Mouse (Mus musculus) cerebral cortex, adult 2 months (tissue): ENCODE results near the gene Nipal3.

Experiments used
- WGBS: fragments of 180-500 bp; shearing (Covaris S2); methylation state at CpG from one replicate; pipeline ENCODE4 v1.1.7; 2018; 5-methylcytosine and 5-hydroxymethylcytosine counted together

The Nipal3 gene

DNA sequence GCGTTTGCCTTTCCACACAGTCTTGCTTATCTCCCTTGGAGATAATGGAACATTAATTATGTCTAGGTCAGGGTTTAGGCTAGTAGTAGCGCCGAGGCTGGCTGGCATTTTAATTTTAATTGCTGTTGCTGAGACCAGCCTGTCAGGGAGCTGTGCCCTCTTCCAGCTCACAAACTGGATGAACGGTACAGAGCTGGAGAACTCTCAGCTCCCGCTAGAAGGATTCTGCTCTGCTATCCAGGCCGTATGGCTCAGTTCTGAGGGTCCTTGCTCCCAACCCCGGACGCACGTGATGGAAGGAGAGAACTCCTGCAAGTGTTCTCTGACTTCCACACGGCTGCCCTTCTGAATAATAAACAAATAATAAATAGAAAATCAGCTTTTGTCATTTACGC, 60.4 kb downstream of the Nipal3 start:
- WGBS = 23% methylated on average over 11 of the region's 11 CpGs

DNA sequence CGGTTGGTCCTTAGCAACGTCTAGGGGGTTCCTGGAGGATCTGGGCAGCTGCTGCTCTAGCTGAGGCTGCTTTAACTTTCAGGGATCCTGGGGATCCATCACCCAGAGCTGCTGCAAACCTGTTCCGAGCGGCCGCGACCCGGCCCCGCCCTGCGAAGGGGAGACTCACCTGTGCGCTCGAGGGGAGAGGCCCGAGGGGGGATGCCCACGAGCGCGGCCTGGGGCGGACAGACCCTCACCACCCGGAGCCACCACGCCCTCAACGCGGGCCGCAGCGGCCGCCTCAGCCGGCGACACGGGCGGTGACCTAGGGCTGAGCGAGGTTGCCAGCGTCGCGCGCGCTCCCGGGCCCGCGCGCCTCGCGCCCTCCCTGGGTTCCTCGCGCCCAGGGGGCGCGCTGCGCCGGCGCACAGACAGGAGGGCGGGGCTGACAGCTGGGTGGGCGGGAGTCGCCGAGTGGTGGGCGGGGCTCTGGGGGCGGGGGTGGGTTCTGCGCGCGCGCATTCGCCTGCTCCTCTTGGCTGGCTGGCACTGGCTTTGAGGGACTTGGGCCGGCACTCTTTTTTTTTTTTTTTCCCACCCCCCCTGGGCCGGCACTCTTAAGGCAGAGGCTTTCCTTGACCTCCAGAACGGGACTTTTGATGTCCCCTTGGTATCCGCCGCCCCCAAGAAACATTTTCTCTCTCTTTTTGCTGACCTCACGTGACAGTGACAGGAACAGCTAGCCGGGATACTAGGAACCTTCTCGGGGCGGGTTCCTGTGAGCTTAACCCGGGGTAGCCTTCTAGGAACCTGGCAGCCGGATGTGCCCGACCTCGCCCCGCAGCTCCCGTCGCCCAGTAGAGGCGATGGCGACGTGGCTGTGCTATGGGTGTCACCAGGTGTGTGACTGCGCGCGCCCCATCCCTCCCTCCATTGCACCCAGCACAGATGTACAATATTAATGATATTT, 61.1 kb downstream of the Nipal3 start, which contains the start of gene Rcan3:
Gene Rcan3 (minus strand): TSS at position 411 of the 952 bp plus-strand sequence.
- WGBS = under 1% methylated on average over 69 of the region's 79 CpGs

DNA sequence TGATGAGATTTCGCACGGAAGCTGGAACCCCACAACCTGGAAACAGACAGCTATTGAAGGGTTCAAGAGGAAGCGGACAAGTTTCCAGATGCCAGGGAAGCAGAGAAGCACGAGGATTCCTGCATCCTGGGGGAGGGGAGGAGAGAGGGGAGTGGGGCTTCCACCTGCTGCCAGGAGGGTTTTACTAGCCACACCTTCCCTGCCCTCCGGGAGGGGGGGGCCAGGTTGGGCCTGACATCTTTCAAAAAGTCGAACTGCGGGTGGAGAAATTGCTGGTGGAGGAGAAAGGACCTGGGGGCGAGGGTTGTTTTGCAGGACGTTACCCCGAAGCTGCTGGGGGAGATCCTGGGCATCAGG, 61.8 kb downstream of the Nipal3 start:
- WGBS = 9% methylated on average over 10 of the region's 10 CpGs

DNA sequence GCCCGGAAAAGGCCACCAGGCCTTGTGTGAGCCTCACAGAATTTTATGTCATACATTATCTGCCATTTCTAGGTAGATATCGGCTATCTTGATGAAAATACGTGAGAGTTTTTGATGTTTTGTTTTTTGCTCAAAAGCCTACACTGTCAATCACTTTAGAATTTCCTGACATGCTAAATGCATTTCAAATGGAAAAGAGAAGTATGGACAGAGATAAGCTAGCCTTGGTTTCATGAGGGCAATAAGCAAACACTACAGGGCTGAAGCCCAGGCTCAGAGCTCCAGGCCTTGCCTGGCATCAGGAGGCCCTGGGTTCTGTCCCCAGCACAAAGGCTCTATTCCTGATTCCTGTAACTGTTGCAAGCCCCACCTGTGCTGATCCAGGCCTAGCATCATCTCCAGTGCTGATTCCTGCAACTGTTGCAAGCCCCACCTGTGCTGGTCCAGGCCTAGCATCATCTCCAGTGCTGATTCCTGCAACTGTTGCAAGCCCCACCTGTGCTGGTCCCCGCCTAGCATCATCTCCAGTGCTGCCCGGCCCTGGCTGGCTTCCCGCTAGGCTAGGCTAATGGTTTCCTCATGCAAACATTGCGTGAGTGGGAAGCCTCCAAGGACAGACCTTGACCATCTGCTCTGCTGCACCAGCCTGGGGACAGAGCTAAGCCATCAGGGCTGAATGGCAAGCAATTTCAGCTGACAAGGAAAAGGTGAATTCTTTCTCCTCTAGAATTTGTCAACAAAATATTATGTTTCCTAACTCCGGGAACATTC, 64.7 kb downstream of the Nipal3 start:
- 90% methylated on average over 8 of the region's 8 CpGs for WGBS

DNA sequence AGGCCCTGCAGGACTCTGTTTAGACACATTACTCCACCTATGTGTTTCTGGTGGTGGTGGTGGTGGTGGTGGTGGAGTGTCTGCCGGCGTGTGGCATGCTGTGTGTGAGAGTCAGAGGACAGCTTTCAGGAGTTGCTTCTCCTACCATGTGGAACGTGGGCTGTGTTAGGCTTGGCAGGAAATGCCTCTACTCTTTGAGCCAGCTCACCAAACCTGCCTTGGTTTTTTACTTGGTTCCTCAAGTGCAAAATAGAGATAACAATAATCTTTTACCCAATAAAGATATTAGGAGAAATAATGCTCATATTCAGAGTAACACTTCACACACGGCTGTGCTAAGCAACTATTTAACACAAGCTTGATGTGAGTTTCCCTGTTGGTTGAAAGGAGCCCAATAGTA, 65.5 kb downstream of the Nipal3 start:
- 68% methylated on average over 4 of the region's 4 CpGs for WGBS

DNA sequence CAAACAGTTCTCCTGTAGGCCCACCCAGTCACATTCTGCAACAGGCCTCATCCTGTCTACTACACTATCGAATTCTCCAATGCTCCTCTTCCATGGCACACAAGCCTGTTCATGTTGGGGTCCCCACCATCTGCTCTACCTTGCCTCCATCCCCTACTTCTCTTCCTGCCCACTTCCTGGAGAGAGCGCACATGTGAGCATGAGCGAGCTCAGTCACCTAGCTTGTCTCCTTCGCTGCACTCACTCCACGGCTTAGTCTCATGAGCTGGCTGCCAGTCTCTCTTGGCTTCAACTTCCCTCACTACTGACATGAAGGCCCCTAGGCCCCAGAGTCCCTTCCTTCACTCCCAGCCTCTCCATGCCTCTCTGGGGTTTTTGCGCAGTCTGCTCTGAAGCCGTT, 68.3 kb downstream of the Nipal3 start:
- WGBS = 88% methylated on average over 7 of the region's 7 CpGs

DNA sequence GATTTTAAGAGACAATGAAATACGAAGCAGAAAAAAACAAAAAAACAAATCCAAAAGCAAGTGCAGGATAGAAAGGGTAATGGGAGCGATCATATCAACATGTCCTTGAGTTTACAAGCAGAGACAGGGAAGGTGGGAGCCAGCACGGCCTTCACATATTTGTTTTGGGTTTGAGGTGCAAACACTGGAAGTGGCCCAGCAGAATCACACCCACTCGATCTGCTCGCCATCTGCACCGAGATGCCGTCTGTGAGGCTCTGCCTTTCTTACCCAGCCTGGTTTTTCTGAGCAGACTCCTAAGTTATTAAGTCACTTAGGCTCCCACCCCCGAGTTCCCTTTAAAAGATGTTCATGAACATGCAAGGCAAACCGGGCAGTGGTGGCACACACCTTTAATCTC, 69.2 kb downstream of the Nipal3 start:
- WGBS = 48% methylated on average over 9 of the region's 9 CpGs

DNA sequence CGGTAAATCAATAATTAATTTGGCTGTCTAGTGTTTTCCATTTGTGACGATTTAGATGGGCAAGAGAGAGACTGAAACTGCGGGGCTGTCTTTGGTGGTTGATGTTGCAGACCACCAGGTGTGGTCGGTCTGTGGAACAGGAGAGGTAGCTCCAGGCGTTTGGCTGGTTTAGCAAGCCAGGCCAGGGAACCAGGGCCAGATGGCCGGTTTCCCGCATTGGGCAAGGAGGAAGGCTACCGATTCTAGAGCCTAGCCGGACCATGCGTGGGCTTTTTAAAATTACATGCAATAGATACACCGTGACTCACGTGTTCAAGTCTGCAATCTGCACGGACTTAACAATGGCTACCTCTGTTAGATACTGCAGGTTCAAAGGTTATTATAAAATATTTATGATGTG, 73.9 kb downstream of the Nipal3 start:
- 94% methylated on average over 13 of the region's 13 CpGs for WGBS

DNA sequence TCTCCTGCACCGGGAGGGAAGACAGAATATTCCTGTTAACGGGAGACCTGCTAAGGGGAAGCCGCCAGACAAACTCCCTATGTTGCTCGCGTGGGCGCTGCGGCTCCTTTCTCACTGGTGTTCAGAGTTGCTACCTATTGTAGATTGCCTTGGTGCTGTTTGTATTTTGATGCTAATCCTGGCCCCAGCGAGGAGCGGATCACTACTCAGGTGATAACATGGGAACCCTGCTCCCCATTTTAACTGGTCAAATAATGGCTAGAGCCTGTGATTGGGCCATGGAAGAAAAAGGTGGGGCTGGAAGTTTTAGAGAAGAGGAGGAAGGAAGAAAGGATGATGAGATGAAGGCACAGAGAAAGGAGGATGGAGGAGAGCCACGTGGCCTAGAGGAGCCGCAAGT, 74.4 kb downstream of the Nipal3 start:
- 88% methylated on average over 11 of the region's 11 CpGs for WGBS

DNA sequence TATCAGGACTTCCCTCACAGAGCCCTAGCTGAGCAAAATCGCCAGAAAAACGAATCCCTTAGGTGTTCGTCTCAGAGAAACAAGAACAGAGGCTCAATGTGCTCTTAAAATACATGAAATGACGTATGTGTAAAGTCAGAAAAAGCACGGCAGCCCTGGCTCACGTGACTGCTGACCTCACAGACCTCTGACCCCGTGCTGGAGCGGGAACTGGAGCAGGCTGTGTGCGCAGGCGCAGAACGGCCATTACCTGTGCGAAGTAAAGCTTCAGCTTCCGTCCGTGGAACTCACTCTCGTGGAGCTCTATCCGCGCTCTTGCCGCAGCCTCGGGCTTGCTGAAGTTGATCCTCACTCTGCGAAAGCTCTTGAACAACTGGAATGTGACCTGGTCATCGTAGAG, 74.8 kb downstream of the Nipal3 start:
- WGBS = 93% methylated on average over 21 of the region's 21 CpGs

DNA sequence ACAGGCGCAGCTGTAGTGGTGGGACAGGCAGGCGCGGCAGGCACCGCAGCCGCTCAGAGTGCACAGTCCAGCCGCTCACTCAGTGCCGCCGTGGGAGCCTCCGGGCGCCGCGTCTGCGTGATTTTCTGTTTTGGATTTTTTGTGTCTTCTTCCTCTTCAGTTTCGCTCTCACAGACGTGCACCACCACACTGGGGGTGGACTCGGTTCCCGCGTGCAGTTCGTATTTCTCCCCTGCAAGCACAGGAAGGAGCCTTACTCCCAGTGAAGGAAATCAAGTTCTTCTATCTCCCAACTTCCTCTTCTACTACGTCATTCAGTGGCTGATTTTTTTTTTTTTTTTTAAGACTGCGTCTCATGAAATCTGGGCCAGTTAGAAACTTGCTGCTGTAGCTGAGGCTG, 78.5 kb downstream of the Nipal3 start:
- 91% methylated on average over 21 of the region's 21 CpGs for WGBS

DNA sequence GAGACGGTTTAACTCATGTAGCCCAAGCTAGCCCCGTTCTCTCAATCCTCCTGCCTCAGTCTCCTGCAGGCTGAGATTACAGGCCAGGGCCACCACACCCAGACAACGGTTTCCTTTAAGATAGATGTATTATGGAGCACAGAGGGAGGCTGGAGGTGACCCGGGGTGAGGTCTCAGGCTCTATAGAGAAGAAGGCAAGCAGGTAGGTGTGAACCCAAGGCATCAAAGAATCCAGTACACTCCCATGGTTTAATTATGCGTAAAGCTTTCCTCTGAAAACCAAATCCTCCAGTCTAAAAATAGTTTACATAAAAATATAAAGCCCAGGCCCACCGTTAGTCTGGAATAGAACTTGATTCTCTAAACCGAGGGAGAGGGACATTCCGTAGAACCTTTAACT, 81.3 kb downstream of the Nipal3 start:
- 81% methylated on average over 8 of the region's 8 CpGs for WGBS

DNA sequence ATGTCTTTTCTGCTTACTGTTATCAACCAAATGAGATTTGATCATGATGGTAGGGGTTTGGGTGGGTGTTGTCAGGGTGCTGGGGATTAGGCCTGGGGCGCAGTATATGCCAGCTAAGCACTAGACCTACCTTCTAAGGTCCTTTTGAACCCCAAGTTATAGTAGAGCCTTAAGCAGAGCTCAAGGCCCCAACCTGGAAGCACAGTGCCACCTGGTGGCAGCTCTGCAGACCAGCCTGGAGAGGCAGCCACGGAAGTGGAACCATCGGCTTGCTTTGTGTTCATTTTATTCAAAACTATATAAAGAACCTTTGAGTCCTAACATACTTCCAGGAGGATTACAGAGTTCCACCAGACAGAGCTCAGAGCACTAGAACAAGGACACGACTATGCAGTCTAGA, 83.2 kb downstream of the Nipal3 start:
- 26% methylated on average over 4 of the region's 4 CpGs for WGBS

DNA sequence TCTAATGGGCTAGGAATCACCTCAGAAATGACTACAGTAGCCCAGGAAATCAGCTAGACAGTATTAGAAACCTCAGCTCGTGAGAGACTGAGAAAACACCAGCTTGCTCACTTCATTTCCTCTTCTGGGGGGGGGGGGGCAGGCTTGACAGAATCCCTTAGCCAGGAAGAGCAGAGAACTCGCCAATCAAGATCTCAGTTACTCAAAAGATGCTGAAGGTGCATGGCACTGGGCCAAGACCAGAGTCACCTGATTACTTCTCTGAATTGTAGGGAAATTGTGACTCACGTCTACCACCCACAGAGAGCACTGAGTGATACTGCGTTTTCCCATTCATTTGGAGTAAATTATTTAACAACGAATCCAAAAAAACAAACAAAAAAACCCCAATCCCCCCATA, 88.7 kb downstream of the Nipal3 start:
- WGBS = 34% methylated on average over 5 of the region's 5 CpGs

DNA sequence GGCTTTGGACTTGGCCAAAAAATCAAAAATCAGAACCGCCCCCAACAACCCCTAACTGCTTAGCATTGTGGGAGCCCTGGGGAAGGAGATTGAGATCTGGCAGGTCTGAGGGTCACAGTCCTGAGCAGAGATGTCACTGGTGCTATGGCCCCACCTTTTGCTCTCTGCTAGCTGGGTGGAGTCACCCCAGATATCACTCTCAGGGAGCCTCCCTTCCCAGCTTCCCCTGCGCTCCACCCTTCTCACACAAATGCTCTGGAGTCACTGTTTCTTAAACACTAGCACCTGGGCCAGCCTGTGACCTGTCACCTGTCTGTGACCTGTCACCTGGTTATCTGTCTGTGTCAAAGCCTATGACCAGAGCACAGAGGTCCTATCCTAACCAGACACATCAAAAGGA, 89.9 kb downstream of the Nipal3 start:
- 98% methylated on average over 2 of the region's 2 CpGs for WGBS

DNA sequence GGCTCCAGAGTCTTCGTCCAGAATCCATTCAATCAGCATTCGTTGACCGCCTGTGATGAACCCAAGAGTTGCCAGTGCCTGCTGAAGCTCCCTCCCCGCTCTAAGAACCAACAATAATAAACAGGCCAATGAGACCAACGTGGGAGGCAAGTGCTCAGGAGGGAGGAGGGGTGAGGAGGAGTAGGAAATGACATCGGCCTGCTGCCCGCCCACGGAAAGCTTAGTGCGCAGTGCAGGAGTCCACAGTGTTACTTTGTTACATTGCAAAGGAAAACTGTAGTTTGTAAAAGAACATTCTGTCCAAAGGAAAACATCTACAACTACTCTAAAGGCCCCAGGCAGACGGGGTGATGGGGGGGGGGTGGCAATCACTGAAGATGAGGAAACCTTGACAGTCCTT, 90.8 kb downstream of the Nipal3 start:
- WGBS = 76% methylated on average over 10 of the region's 10 CpGs

DNA sequence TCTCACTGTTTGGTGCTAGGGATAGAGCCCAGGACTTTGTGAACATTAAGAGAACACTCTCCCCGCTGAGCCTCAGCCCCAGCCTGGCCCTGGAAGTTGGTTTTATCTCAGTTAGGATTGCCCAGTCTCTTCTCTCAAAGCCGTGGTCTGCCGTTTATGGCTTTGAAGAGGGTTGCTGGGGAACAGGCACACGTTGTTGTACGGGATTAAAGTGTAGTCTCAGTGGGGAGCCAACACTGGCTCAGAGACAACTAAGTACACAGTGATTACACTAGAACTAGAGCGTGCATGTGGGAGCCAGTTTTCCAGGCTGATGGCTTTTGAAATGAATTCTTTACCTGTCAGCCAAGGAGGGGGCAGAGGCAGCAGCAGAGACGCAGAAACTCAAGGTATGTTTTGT, 93.0 kb downstream of the Nipal3 start:
- WGBS = 42% methylated on average over 7 of the region's 7 CpGs

DNA sequence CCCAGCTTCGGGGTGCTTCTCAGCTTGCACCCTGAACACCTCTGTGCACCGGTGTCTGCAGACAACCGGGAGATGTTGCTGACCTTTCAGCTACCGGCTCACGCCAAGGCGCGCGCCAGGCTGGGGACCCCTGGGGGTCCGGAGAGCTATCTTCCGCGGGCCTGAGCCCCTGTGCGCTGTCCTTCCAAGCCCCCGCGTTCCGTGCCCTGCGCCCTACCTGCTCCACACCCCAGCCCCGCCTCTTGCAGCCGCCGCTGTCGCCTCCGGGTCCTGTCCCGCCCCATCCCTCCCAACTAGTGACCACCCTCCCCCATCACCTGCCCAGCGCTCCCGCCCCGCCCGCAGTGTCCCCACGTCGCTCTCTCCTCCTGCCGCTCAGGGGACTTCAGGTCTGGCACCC, 96.8 kb downstream of the Nipal3 start, which contains the start of gene Ncmap:
Gene Ncmap (minus strand): TSS at position 237 of the 400 bp plus-strand sequence.
- 3% methylated on average over 29 of the region's 29 CpGs for WGBS

DNA sequence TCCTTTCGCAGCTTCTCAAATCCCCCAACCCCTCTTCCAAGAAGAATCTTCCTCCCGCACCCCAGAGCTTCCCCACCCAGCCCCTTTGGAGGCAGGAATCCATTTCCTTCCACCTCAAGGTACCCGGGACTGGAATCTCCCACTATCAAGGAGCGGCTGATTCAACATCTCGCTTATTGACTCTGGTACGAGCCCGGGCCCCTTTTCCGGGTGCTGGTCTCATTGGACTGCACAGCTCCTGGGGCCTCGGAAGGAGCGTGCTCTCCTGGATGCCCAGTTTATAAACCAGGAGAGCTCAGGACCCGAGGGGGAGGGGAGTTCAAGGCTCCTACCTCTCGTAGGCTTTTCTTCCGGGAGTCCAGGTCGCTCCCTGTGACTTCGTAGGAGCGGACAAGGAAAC, 97.3 kb downstream of the Nipal3 start:
- 29% methylated on average over 16 of the region's 16 CpGs for WGBS

DNA sequence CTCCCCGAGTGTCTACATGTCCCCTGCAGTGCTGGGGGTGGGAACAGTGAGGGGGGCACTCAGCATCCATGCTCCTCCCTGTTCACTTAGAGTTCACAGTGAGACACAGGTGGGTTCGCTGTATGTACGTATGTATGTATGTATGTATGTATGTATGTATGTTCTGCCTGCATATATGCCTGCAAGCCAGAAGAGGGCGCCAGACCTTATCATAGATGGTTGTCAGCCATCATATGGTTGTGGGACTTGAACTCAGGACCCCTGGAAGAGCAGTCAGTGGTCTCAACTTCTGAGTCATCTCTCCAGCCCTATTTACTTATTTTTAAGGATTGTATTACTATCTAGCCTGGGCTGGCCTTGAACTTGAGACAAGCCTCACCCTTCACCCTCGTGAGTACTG, 98.5 kb downstream of the Nipal3 start:
- WGBS = 92% methylated on average over 5 of the region's 5 CpGs
